Mouse (Mus musculus) liver, embryonic 14.5 days (tissue): ENCODE results near the gene Med18. TPM values are rescaled to one million over a fixed set of nuclear protein-coding genes. Genes with fewer than 3 reads are reported as not detected.
A peak's percentile ranks its signal among the peaks of the same experiment; 100 is the strongest.
"Not testable (repeated sequence)": the region's sequence is repeated elsewhere in the genome, so short reads cannot be mapped to it uniquely, and the experiment has no call there.

Source experiments
- ATAC-seq: fragments of 200-750 bp; cut with Nextera tagmentation; 2 replicates; pipeline ENCODE4 v1.8.0; 2017; ENCODE audit warnings: moderate number of reproducible peaks, mild to moderate bottlenecking, moderate library complexity; ENCODE audit not compliant: insufficient read depth
- DNase-seq, 3 experiments: peaks; one replicate each; pipeline ENCODE4 v3.0.0-alpha.2; 2012 to 2013; ENCODE audit warnings: low read depth in 3 of 3, low spot score in 3 of 3
- H3K27ac ChIP-seq: fragments of 300-500 bp; sonication (generic); 2 replicates; pipeline ENCODE4 v1.5.1; 2014; ENCODE audit warnings: moderate library complexity, mild to moderate bottlenecking, control low read depth, inconsistent platforms
- H3K27me3 ChIP-seq: fragments of 300-500 bp; sonication (generic); 2 replicates; pipeline ENCODE4 v1.6.1; 2014; ENCODE audit warnings: mild to moderate bottlenecking, low read length, moderate library complexity; ENCODE audit not compliant: control insufficient read depth, insufficient read depth
- H3K36me3 ChIP-seq: fragments of 300-500 bp; sonication (generic); replicated peaks from 2 replicates; pipeline ENCODE4 v1.6.1; 2014; ENCODE audit warnings: low read depth; ENCODE audit not compliant: control insufficient read depth, insufficient read depth
- H3K4me1 ChIP-seq, 2 experiments: fragments of 200-500 bp in 1 of 2; fragments of 300-500 bp in 1 of 2; sonication (generic) in 1 of 2; replicated peaks; 2 replicates each; pipeline ENCODE4 v1.6.1; 2012 to 2014; ENCODE audit warnings: antibody characterized with exemption in 1 of 2, inconsistent platforms in 1 of 2, low read length in 1 of 2; ENCODE audit not compliant: control insufficient read depth in 2 of 2, insufficient read depth in 2 of 2
- H3K4me2 ChIP-seq: fragments of 300-500 bp; sonication (generic); 2 replicates; pipeline ENCODE4 v1.6.1; 2014; ENCODE audit warnings: low read depth, mild to moderate bottlenecking, control low read depth, moderate library complexity
- H3K4me3 ChIP-seq, 2 experiments: fragments of 200-500 bp in 1 of 2; fragments of 300-500 bp in 1 of 2; sonication (generic) in 1 of 2; 2 replicates each; pipeline ENCODE4 v1.5.1; 2012 to 2014; ENCODE audit warnings: low read depth in 2 of 2, low read length in 2 of 2, mild to moderate bottlenecking in 2 of 2, control low read depth in 1 of 2, inconsistent platforms in 1 of 2, moderate library complexity in 1 of 2; ENCODE audit not compliant: insufficient read depth in 1 of 2
- H3K9ac ChIP-seq: fragments of 300-500 bp; sonication (generic); replicated peaks from 2 replicates; pipeline ENCODE4 v1.6.1; 2014; ENCODE audit warnings: mild to moderate bottlenecking, control low read depth, moderate library complexity
- H3K9me3 ChIP-seq: fragments of 300-500 bp; sonication (generic); 2 replicates; pipeline ENCODE4 v1.6.1; 2016; ENCODE audit warnings: low read length, mixed read lengths; ENCODE audit not compliant: control insufficient read depth
- CTCF ChIP-seq: IDR thresholded peaks from 2 replicates; pipeline ENCODE4 v1.5.1; 2016; ENCODE audit warnings: antibody characterized with exemption, low read depth, control low read depth
- EP300 ChIP-seq: IDR thresholded peaks from 2 replicates; pipeline ENCODE4 v1.6.1; 2016; ENCODE audit warnings: antibody characterized with exemption, low read depth
- WGBS: fragments of 180-500 bp; shearing (Covaris S2); extraction: QIAGEN DNeasy Blood & Tissue Kit; methylation state at CpG from one replicate; pipeline ENCODE4 v1.1.7; 2014; ENCODE audit not compliant: insufficient replicate concordance; 5-methylcytosine and 5-hydroxymethylcytosine counted together
- polyA plus RNA-seq, 2 experiments: library from polyadenylated mRNA; depleted of rRNA in 1 of 2; stranded (reverse) in 1 of 2; unstranded in 1 of 2; fragments of >200 nt; fragmentation: Nextera tagmentation in 1 of 2; extraction: Ambion mirVana in 1 of 2; gene quantifications; 2 replicates each; pipeline versions ENCODE4 v1.2.1 to v1.2.3; 2012 to 2014

The Med18 gene
- polyA plus RNA-seq, 2 experiments: 3.4 to 4.3 TPM

DNA sequence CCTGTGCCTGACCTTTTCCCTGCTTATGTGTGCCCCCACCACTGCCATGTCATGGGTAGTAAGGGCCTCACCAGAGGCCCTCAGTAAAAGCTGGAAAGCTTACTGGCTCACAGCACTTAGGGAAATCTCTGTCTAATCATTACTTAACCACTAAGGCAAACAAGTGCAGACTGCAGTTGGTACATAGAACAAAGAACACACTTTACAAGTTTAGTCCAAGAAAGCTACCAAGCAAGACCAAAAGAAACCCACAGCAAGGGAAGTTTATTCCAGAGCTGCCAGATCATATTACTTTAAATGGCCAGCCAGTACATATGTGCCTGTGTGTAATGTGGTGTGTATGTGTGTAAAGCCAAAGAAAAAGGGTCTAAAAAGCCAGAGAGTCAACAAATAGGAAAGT is 47.8 kb downstream of the Med18 start:
- H3K4me2 ChIP-seq: no peak overlapping the region; the same call in 1 of the 2 replicates
- ATAC-seq: no peak
- H3K9ac ChIP-seq: no peak overlapping the region

DNA sequence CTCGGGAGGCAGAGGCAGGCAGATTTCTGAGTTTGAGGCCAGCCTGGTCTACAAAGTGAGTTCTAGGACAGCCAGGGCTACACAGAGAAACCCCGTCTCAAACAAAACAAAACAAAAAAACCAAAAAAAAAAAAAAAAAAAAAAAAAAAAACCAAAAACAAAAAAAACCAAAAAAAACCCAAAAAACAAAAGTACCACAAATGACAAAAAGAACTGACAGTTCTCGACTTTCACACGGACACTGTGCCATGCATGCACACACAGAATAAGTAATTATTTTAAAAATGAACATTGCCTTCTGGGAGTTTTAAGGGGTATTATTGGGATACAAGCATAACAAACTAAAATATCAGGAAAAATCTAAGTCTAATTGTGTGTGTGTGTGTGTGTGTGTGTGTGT is 50.5 kb downstream of the Med18 start:
- not testable (repeated sequence) for H3K4me2 ChIP-seq, H3K4me3 ChIP-seq, H3K27me3 ChIP-seq, H3K9me3 ChIP-seq, H3K27ac ChIP-seq, ATAC-seq, H3K36me3 ChIP-seq, DNase-seq, H3K9ac ChIP-seq
- peaks cover 2 to 13% of the 10 kb centered on the region in 2 experiments for H3K4me1 ChIP-seq
- WGBS: 82% methylated on average over 4 of the region's 4 CpGs

More for the DNA sequence above, 47.8 kb downstream of the Med18 start:
- H3K9me3 ChIP-seq: no peaks in the 10 kb centered on the region
- no peak overlapping the region for H3K4me3 ChIP-seq
- TF ChIP-seq EP300 (no peak), CTCF (no peak)
- H3K36me3 ChIP-seq: no peaks in the 10 kb centered on the region
- H3K4me1 ChIP-seq: peaks cover 8 to 20% of the 10 kb centered on the region in 2 experiments
- DNase-seq: no peak
- no peak overlapping the region for H3K27ac ChIP-seq
- no peaks in the 10 kb centered on the region for H3K27me3 ChIP-seq

DNA sequence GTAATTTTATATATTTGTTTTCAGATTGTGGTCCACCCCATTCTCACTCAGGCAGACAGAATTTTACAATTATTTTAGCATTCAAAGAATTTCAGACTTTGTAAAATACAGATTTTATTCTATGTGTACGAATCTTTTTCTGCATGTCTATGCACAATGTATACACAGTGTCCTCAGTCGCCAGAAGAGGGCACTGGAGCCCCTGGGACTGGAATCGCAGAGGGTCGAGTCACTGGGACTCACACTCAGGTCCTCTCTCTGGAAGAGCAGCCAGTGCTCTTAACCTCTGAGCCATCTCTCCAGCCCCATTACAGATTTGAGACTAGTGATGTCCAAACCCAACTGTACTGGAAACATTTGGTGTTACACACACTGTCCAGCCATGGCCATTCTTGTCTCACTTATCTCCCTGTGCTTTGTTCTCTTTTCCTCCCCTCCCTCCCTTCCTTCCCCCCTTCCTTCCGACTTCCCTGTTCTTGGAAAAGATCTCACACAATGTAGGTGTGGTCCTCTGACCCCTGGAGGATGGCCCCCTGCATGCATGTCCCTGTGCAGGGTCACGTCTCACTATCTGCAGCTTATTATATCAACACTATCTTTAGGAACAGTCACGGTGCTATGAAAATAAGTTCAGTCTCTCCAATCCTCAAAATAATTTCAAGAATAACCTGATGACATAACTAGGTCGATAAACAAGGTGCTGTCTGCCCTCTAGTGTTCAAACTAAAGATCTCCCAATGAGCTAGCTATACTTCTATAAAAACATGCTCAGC is 52.2 kb downstream of the Med18 start:
- Histone ChIP-seq H3K36me3 (no peaks in the 10 kb centered on the region), H3K4me1 (peaks cover 0 to 9% of the 10 kb centered on the region in 2 experiments; a peak in 3 of 4 replicates), H3K9me3 (no peaks in the 10 kb centered on the region), H3K4me2 (no peak overlapping the region), H3K9ac (no peak overlapping the region), H3K4me3 (no peak overlapping the region), H3K27me3 (no peaks in the 10 kb centered on the region), H3K27ac (no peak overlapping the region; the same call in 1 of the 2 replicates)
- 32% methylated on average over 8 of the region's 8 CpGs for WGBS
- DNase-seq (no peak), ATAC-seq (peak; percentile 71)
- TF ChIP-seq CTCF (peak; percentile 67), EP300 (0 out of 2 replicates have a peak, but pooled peaks have one; percentile 13)

DNA sequence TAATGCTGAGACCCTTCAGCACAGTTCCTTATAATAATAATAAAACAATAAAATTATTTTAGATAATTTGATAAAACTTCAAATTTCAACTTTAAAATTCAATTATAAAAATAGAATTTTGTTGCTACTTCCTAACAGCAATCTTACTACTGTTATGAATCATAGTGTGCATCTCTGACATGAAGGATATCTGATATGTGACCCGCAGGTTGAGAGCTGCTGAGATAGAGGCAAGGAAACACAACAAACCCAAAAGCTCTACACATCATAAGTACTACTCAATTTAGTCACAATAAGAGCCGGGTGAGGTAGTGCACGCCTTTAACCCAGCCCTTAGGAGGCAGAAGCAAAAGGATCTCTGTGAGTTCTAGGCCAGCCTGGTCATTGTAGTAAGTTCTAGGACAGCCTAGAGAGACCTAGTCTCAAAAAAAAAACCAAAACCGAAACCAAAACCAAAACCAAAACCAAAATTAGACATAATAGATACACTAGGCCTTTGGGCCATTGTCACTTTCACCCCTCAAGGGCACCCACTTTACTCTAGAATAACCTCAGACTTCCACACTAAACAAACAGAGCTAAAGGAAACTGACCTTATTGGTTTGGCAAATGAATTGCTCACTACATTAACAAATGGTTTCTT is 54.0 kb downstream of the Med18 start:
- Histone ChIP-seq H3K9ac (no peak overlapping the region), H3K27me3 (no peaks in the 10 kb centered on the region), H3K9me3 (no peaks in the 10 kb centered on the region), H3K36me3 (no peaks in the 10 kb centered on the region), H3K4me1 (peaks cover 0 to 6% of the 10 kb centered on the region in 2 experiments; a peak in 3 of 4 replicates), H3K4me2 (no peak overlapping the region), H3K27ac (no peak overlapping the region), H3K4me3 (no peak overlapping the region)
- DNase-seq (no peak), ATAC-seq (no peak)
- 67% methylated on average over 4 of the region's 4 CpGs for WGBS
- no peak for TF ChIP-seq CTCF
- TF ChIP-seq EP300: no peak

Other genes with a start within 250 kb of the Med18 start
- 6.3 and 8.1 TPM in 2 replicates for gene Gmeb1, start 202.3 kb downstream of the Med18 start, polyA plus RNA-seq (2012; rRNA removed)
- 9.9 and 12.2 TPM in 2 replicates for gene Gmeb1, start 202.3 kb downstream of the Med18 start, polyA plus RNA-seq (2014; fragmentation: Nextera tagmentation; extraction: Ambion mirVana)
- 10.4 and 24.5 TPM in 2 replicates for gene Taf12, start 189.5 kb downstream of the Med18 start, polyA plus RNA-seq (2012; rRNA removed)
- 48.7 and 49.5 TPM in 2 replicates for gene Taf12, start 189.5 kb downstream of the Med18 start, polyA plus RNA-seq (2014; fragmentation: Nextera tagmentation; extraction: Ambion mirVana)
- 0.33 and 0.47 TPM in 2 replicates for gene Rab42, start 160.5 kb downstream of the Med18 start, polyA plus RNA-seq (2012; rRNA removed)
- gene Rab42, start 160.5 kb downstream of the Med18 start, polyA plus RNA-seq (2014; fragmentation: Nextera tagmentation; extraction: Ambion mirVana): 0.25 and 0.27 TPM in 2 replicates
- 7.0 and 8.8 TPM in 2 replicates for gene Trnau1ap, start 134.4 kb downstream of the Med18 start, polyA plus RNA-seq (2012; rRNA removed)
- gene Trnau1ap, start 134.4 kb downstream of the Med18 start, polyA plus RNA-seq (2014; fragmentation: Nextera tagmentation; extraction: Ambion mirVana): 36.6 and 36.7 TPM in 2 replicates
- 21.5 and 22.2 TPM in 2 replicates for gene Rcc1, start 110.3 kb downstream of the Med18 start, polyA plus RNA-seq (2012; rRNA removed)
- 27.2 and 32.0 TPM in 2 replicates for gene Rcc1, start 110.3 kb downstream of the Med18 start, polyA plus RNA-seq (2014; fragmentation: Nextera tagmentation; extraction: Ambion mirVana)
- 6.2 and 7.4 TPM in 2 replicates for gene Phactr4, start 41.4 kb downstream of the Med18 start, polyA plus RNA-seq (2012; rRNA removed)
- gene Phactr4, start 41.4 kb downstream of the Med18 start, polyA plus RNA-seq (2014; fragmentation: Nextera tagmentation; extraction: Ambion mirVana): 10.9 and 14.0 TPM in 2 replicates
- gene Sesn2, start 46.6 kb upstream of the Med18 start, polyA plus RNA-seq (2012; rRNA removed): 3.4 TPM in 2 replicates
- gene Sesn2, start 46.6 kb upstream of the Med18 start, polyA plus RNA-seq (2014; fragmentation: Nextera tagmentation; extraction: Ambion mirVana): 3.3 and 4.1 TPM in 2 replicates
- 544 and 902 TPM in 2 replicates for gene Atpif1, start 69.7 kb upstream of the Med18 start, polyA plus RNA-seq (2012; rRNA removed)
- gene Atpif1, start 69.7 kb upstream of the Med18 start, polyA plus RNA-seq (2014; fragmentation: Nextera tagmentation; extraction: Ambion mirVana): 1,811 and 1,820 TPM in 2 replicates
- gene Dnajc8, start 71.6 kb upstream of the Med18 start, polyA plus RNA-seq (2012; rRNA removed): 47.6 and 84.2 TPM in 2 replicates
- 109 and 111 TPM in 2 replicates for gene Dnajc8, start 71.6 kb upstream of the Med18 start, polyA plus RNA-seq (2014; fragmentation: Nextera tagmentation; extraction: Ambion mirVana)
- gene Ptafr, start 100.1 kb upstream of the Med18 start, polyA plus RNA-seq (2012; rRNA removed): 0.52 and 0.61 TPM in 2 replicates
- 0.18 and 0.25 TPM in 2 replicates for gene Ptafr, start 100.1 kb upstream of the Med18 start, polyA plus RNA-seq (2014; fragmentation: Nextera tagmentation; extraction: Ambion mirVana)
- gene Eya3, start 175.1 kb upstream of the Med18 start, polyA plus RNA-seq (2012; rRNA removed): 11.5 and 12.0 TPM in 2 replicates
- 13.5 and 14.6 TPM in 2 replicates for gene Eya3, start 175.1 kb upstream of the Med18 start, polyA plus RNA-seq (2014; fragmentation: Nextera tagmentation; extraction: Ambion mirVana)